In genomic region chr6:66964222-66964621, GRCm38 (mm10) we compare ENCODE assay signal across 8 mouse cellular contexts.
DNase-seq lines count a peak whose midpoint lies in the region; ATAC-seq and TF ChIP-seq lines count a peak whose summit lies in the region.

No protein-coding gene starts in this region.

- H3K4me2 ChIP-seq in hindbrain, postnatal 0 days (ENCODE audit: low read depth, low read length): no peak overlapping the region
- no peak overlapping the region for H3K4me2 ChIP-seq in myocyte (ENCODE audit: low read depth)

- peak overlapping the region; percentile 41; the same call in 1 of the 2 replicates for H3K27ac ChIP-seq in hindbrain, postnatal 0 days
- no peak overlapping the region for H3K27ac ChIP-seq in thymus, adult 2 months (ENCODE audit: control insufficient read depth, insufficient read depth, low read length)
- H3K27ac ChIP-seq in kidney, adult 2 months (ENCODE audit: insufficient read depth, low read depth, low read length): no peak overlapping the region

- no peak for TF ChIP-seq CTCF in hindbrain, postnatal 0 days (IDR thresholded peaks at IDR 0.05; ENCODE audit: low read depth)
- TF ChIP-seq CTCF in thymus, adult 2 months (IDR thresholded peaks at IDR 0.05; ENCODE audit: borderline replicate concordance, control insufficient read depth, extremely low read depth, insufficient read depth, low read length, poor library complexity): no peak
- TF ChIP-seq CTCF in kidney, adult 2 months (conservative IDR thresholded peaks at IDR 0.05; ENCODE audit: insufficient read depth, insufficient read length, low read depth, low read length): no peak

- peak; percentile 17 for DNase-seq in heart, postnatal 25 days (ENCODE audit: low spot score)
- no peak for DNase-seq in heart, adult 8-10 months (ENCODE audit: low spot score)
- peak; percentile 69 for DNase-seq in hindbrain, postnatal 0 days (ENCODE audit: low spot score)
- no peak for DNase-seq in thymus, adult 2 months
- no peak for DNase-seq in thymus, postnatal 10 days (ENCODE audit: low spot score in 2 of 2)
- no peak for DNase-seq in kidney, adult 2 months

- intact Hi-C loops in heart, postnatal 25 days (cut with DNase I): loop anchor here (5.0 to 10.0 kb wide), 2 partner anchors 353 to 481 kb away; no protein-coding TSS in a partner anchor

- TF ChIP-seq POLR2A in myocyte (IDR thresholded peaks at IDR 0.05; ENCODE audit: insufficient read length, low read depth): peak; percentile 25
- no peak for TF ChIP-seq POLR2A in thymus, adult 2 months (IDR thresholded peaks at IDR 0.05; ENCODE audit: control insufficient read depth, extremely low read depth, insufficient read depth, low read length, poor library complexity)
- TF ChIP-seq POLR2A in kidney, adult 2 months (IDR thresholded peaks at IDR 0.05; ENCODE audit: low read depth, low read length): no peak

- no peak overlapping the region for H3ac ChIP-seq in myocyte (ENCODE audit: control insufficient read depth, insufficient read length)

- H3K36me3 ChIP-seq in hindbrain, postnatal 0 days (ENCODE audit: insufficient read depth, low read length): no peaks in the 10 kb centered on the region
- no peaks in the 10 kb centered on the region for H3K36me3 ChIP-seq in myocyte (ENCODE audit: control insufficient read depth, insufficient read depth)
- H3K36me3 ChIP-seq in thymus, adult 2 months (ENCODE audit: control insufficient read depth, insufficient read depth, low read length): no peaks in the 10 kb centered on the region
- no peaks in the 10 kb centered on the region for H3K36me3 ChIP-seq in kidney, adult 2 months (ENCODE audit: control insufficient read depth, insufficient read depth, low read length)

- no peaks in the 10 kb centered on the region for H3K27me3 ChIP-seq in hindbrain, postnatal 0 days (ENCODE audit: insufficient read depth, low read length)
- no peaks in the 10 kb centered on the region for H3K27me3 ChIP-seq in myocyte (ENCODE audit: control insufficient read depth, insufficient read depth, insufficient read length)
- H3K27me3 ChIP-seq in thymus, adult 2 months (ENCODE audit: control insufficient read depth, insufficient read depth, low read length): no peaks in the 10 kb centered on the region
- H3K27me3 ChIP-seq in kidney, adult 2 months (replicated peaks; ENCODE audit: control insufficient read depth, insufficient read depth, low read length): no peaks in the 10 kb centered on the region

- no peaks in the 10 kb centered on the region for H3K79me2 ChIP-seq in myocyte (ENCODE audit: control insufficient read depth, insufficient read depth)

- H3K4me3 ChIP-seq in hindbrain, postnatal 0 days (ENCODE audit: low read length): no peak overlapping the region
- no peak overlapping the region for H3K4me3 ChIP-seq in myocyte
- H3K4me3 ChIP-seq in thymus, adult 2 months (ENCODE audit: control insufficient read depth, insufficient read depth, low read length): no peak overlapping the region
- H3K4me3 ChIP-seq in kidney, adult 2 months (ENCODE audit: insufficient read depth, low read depth, low read length): no peak overlapping the region

- H3K9ac ChIP-seq in hindbrain, postnatal 0 days (replicated peaks; ENCODE audit: low read length): no peak overlapping the region

- WGBS in hindbrain, postnatal 0 days: 21% methylated on average over 4 of the region's 4 CpGs
- 94% methylated on average over 4 of the region's 4 CpGs for WGBS in thymus, adult 2 months
- whole genome bisulfite sequencing in kidney, adult 2 months: 64% methylated on average over 4 of the region's 4 CpGs

- ATAC-seq in common myeloid progenitor, adult 5-6 weeks (replicated peaks; ENCODE audit: low read depth, poor library complexity, severe bottlenecking): peak; percentile 23; the same call in 1 of the 2 replicates
- peak; percentile 90 for ATAC-seq in hindbrain, postnatal 0 days

- H3K4me1 ChIP-seq in hindbrain, postnatal 0 days (ENCODE audit: insufficient read depth, low read length): peaks cover 12% of the 10 kb centered on the region
- H3K4me1 ChIP-seq in thymus, adult 2 months (replicated peaks; ENCODE audit: control insufficient read depth, insufficient read depth, low read length): no peaks in the 10 kb centered on the region
- peaks cover 48% of the 10 kb centered on the region for H3K4me1 ChIP-seq in kidney, adult 2 months (ENCODE audit: control insufficient read depth, insufficient read depth, low read length)

- H3K9me3 ChIP-seq in hindbrain, postnatal 0 days (ENCODE audit: low read length): no peaks in the 10 kb centered on the region

TF ChIP-seq in myocyte, 11 proteins besides CTCF, POLR2A, EP300 and RAD21:
- TF ChIP-seq MAX (IDR thresholded peaks at IDR 0.05; ENCODE audit: low read depth) (no peak), MYOD1 (IDR thresholded peaks at IDR 0.05; ENCODE audit: control insufficient read depth in 1 of 3, insufficient read length in 2 of 3, low read depth in 2 of 3) (no peak), CEBPB (IDR thresholded peaks at IDR 0.05; ENCODE audit: insufficient read depth, poor library complexity, severe bottlenecking) (peak; percentile 70; the same call in 1 of the 2 replicates), REST (IDR thresholded peaks at IDR 0.05; ENCODE audit: insufficient read depth, insufficient read length) (no peak), E2F4 (IDR thresholded peaks at IDR 0.05; ENCODE audit: insufficient read depth) (no peak), USF1 (IDR thresholded peaks at IDR 0.05; ENCODE audit: low read depth) (peak; percentile 15), MYOG (IDR thresholded peaks at IDR 0.05; ENCODE audit: control insufficient read depth in 1 of 3, insufficient read depth in 1 of 3, insufficient read length in 2 of 3, low read depth in 2 of 3) (peak in 1 of 3 experiments; percentile 13)

Comparison
In these comparisons a context has a peak if more than half of its experiments do, and no peak if none do; other contexts are left out.
1. DNase-seq: peak in heart, postnatal 25 days (single experiment) and hindbrain, postnatal 0 days (single experiment); none in heart, adult 8-10 months (single experiment), thymus, adult 2 months (single experiment), thymus, postnatal 10 days (0 of 2) and kidney, adult 2 months (single experiment).